In genomic region chr13:111235719-111236166, GRCm38 (mm10) we compare ENCODE assay signal across 10 mouse cellular contexts. TPM values are rescaled to one million over a fixed set of nuclear protein-coding genes. Genes with fewer than 3 reads are reported as not detected.
DNase-seq lines count a peak whose midpoint lies in the region; ATAC-seq lines count a peak whose summit lies in the region.
"Had no signal": no experiment of that assay in that cellular context is flagged by ENCODE, and none has a peak within 500 bp of the region (broad histone marks: within the 10 kb centered on the region; RNA-seq: fewer than 3 reads in every experiment).

No protein-coding gene starts in this region.

- peaks cover 4% of the 10 kb centered on the region; the same call in 1 of the 2 replicates for H3K9me3 ChIP-seq in midbrain, embryonic 11.5 days (ENCODE audit: control insufficient read depth, low read length)
- peaks cover 4% of the 10 kb centered on the region; the same call in 1 of the 2 replicates for H3K9me3 ChIP-seq in midbrain, embryonic 10.5 days (replicated peaks)
- no peaks in the 10 kb centered on the region for H3K9me3 ChIP-seq in midbrain, embryonic 15.5 days
- H3K9me3 ChIP-seq: neural tube, embryonic 12.5 days had no signal

- no peak overlapping the region for H3K4me2 ChIP-seq in midbrain, embryonic 11.5 days
- no peak overlapping the region for H3K4me2 ChIP-seq in midbrain, embryonic 15.5 days
- H3K4me2 ChIP-seq: neural tube, embryonic 12.5 days had no signal

- H3K27ac ChIP-seq in midbrain, embryonic 11.5 days (ENCODE audit: low read depth, low read length), result no peak overlapping the region
- no peak overlapping the region for H3K27ac ChIP-seq in midbrain, embryonic 10.5 days (replicated peaks)
- H3K27ac ChIP-seq in midbrain, embryonic 15.5 days, result no peak overlapping the region
- H3K27ac ChIP-seq: kidney, postnatal 0 days; neural tube, embryonic 12.5 days had no signal

- H3K27me3 ChIP-seq in midbrain, embryonic 11.5 days (ENCODE audit: control insufficient read depth, insufficient read depth, low read length), result no peaks in the 10 kb centered on the region
- no peaks in the 10 kb centered on the region for H3K27me3 ChIP-seq in midbrain, embryonic 10.5 days (ENCODE audit: low read depth, poor library complexity, severe bottlenecking)
- no peaks in the 10 kb centered on the region for H3K27me3 ChIP-seq in midbrain, embryonic 15.5 days (replicated peaks)
- H3K27me3 ChIP-seq: neural tube, embryonic 12.5 days had no signal

- H3K4me3 ChIP-seq in midbrain, embryonic 11.5 days (ENCODE audit: low read depth, low read length), result no peak overlapping the region
- H3K4me3 ChIP-seq in midbrain, embryonic 10.5 days, result no peak overlapping the region
- no peak overlapping the region for H3K4me3 ChIP-seq in midbrain, embryonic 15.5 days
- H3K4me3 ChIP-seq: neural tube, embryonic 12.5 days had no signal

- WGBS in midbrain, embryonic 11.5 days, result 60% methylated on average over 6 of the region's 6 CpGs
- WGBS in midbrain, embryonic 10.5 days, result 85% methylated on average over 6 of the region's 6 CpGs
- 47% methylated on average over 6 of the region's 6 CpGs for WGBS in midbrain, embryonic 15.5 days

- H3K36me3 ChIP-seq in midbrain, embryonic 11.5 days (ENCODE audit: control insufficient read depth, insufficient read depth, low read length), result no peaks in the 10 kb centered on the region
- H3K36me3 ChIP-seq in midbrain, embryonic 10.5 days, result no peaks in the 10 kb centered on the region
- no peaks in the 10 kb centered on the region for H3K36me3 ChIP-seq in midbrain, embryonic 15.5 days (replicated peaks)
- H3K36me3 ChIP-seq: neural tube, embryonic 12.5 days had no signal

- no peak overlapping the region for H3K9ac ChIP-seq in midbrain, embryonic 11.5 days (ENCODE audit: low read length)
- H3K9ac ChIP-seq in midbrain, embryonic 15.5 days, result no peak overlapping the region
- H3K9ac ChIP-seq: neural tube, embryonic 12.5 days had no signal

- no peaks in the 10 kb centered on the region for H3K4me1 ChIP-seq in midbrain, embryonic 11.5 days (ENCODE audit: control insufficient read depth, insufficient read depth, low read length)
- peaks cover 6% of the 10 kb centered on the region; the same call in 1 of the 2 replicates for H3K4me1 ChIP-seq in midbrain, embryonic 10.5 days
- no peaks in the 10 kb centered on the region for H3K4me1 ChIP-seq in midbrain, embryonic 15.5 days
- H3K4me1 ChIP-seq: neural tube, embryonic 12.5 days had no signal

- intact Hi-C loops in heart, postnatal 36 days (cut with DNase I), result loop anchor here (5.0 to 10.0 kb wide), 2 partner anchors 371 to 1173 kb away; no protein-coding TSS in a partner anchor

- DNase-seq in cerebellum, adult 11 months, result peak; percentile 18
- no peak for DNase-seq in cerebellum, postnatal 36 days
- DNase-seq in midbrain, embryonic 11.5 days (ENCODE audit: low spot score, missing footprints), result peak; percentile 81
- DNase-seq in midbrain, embryonic 10.5 days (ENCODE audit: low spot score), result no peak
- DNase-seq in heart, postnatal 36 days, result peak; percentile 6 to 7
- DNase-seq in thymus, postnatal 25 days, result no peak
- DNase-seq in adrenal gland, adult 8-10 months, result no peak

- ATAC-seq in midbrain, embryonic 11.5 days (ENCODE audit: low FRiP score), result no peak
- peak; percentile 64 for ATAC-seq in midbrain, embryonic 15.5 days (replicated peaks)

RNA-seq across cellular contexts. Expression of gene Actbl2, which starts 19.1 kb away (rescaled TPM):
- not detected in 2 replicates for polyA plus RNA-seq in midbrain, embryonic 11.5 days (2014; fragmentation: Nextera tagmentation; extraction: Ambion mirVana)
- polyA plus RNA-seq in midbrain, embryonic 10.5 days (2016; fragmentation: Nextera tagmentation; extraction: Ambion mirVana), result 0.05 TPM in 1 of 2 replicates, not detected in the other
- total RNA-seq in heart, postnatal 36 days (2021), result not detected
- polyA plus RNA-seq in midbrain, embryonic 15.5 days (2015; fragmentation: Nextera tagmentation; extraction: Ambion mirVana), result not detected in 2 replicates
- not detected for total RNA-seq in adrenal gland, adult 8-10 months (2022)
- polyA plus RNA-seq: kidney, postnatal 0 days; neural tube, embryonic 12.5 days had no signal

Comparison
In these comparisons a context has a peak if more than half of its experiments do, and no peak if none do; other contexts are left out.
1. DNase-seq: peak in cerebellum, adult 11 months (single experiment), midbrain, embryonic 11.5 days (single experiment) and heart, postnatal 36 days (2 of 2); none in cerebellum, postnatal 36 days (0 of 2), midbrain, embryonic 10.5 days (single experiment), thymus, postnatal 25 days (single experiment) and adrenal gland, adult 8-10 months (single experiment).